Mouse (Mus musculus) granulocyte monocyte progenitor cell, adult 5-6 weeks (primary cell): ENCODE data around the gene Kremen1. TPM values are rescaled to one million over a fixed set of nuclear protein-coding genes. Genes with fewer than 3 reads are reported as not detected.

Experiments used
- ATAC-seq: replicated peaks from 2 replicates; pipeline ENCODE4 v1.8.0; 2016; ENCODE audit warnings: mild to moderate bottlenecking, moderate TSS enrichment, inconsistent platforms; ENCODE audit not compliant: poor library complexity, severe bottlenecking
- total RNA-seq, 2 experiments: library from RNA; stranded (forward) in 1 of 2; stranded (reverse) in 1 of 2; fragments of 200-712, 200-1000 nt in 1 of 2; fragments of >200 nt in 1 of 2; fragmentation: Nextera tagmentation in 1 of 2; gene quantifications; 2 replicates each; pipeline ENCODE4 v1.2.3; 2014 to 2017

Gene Kremen1
- total RNA-seq, 2 experiments from 2014 or later = 1.9 to 4.1 TPM

GRCm38 (mm10) chr11:5181850-5182404 lies 79.4 kb downstream of the Kremen1 start:
- ATAC-seq = peak; percentile 71

DNA sequence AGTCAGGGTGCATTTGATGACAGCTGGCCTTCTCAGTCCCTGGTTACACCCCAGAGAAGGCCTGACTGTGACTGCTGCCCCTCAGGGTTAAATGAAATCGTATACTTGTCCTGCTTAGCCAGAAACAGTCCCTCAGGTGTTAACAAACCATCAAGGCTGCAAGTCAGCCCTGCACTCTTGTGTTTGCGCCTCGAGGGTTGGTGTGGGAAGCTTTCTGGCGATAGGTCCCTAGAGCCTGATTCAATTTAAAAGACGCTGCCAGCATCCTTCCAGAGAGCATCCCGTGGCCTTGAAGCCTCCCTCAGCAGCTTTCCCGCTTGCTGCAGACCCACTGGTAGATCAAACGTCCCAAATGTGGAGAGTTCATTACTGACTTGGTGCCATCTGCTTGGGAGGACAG lies 82.0 kb downstream of the Kremen1 start:
- ATAC-seq = no peak

GRCm38 (mm10) chr11:5177171-5177570 lies 84.2 kb downstream of the Kremen1 start:
- ATAC-seq = peak; percentile 60

DNA sequence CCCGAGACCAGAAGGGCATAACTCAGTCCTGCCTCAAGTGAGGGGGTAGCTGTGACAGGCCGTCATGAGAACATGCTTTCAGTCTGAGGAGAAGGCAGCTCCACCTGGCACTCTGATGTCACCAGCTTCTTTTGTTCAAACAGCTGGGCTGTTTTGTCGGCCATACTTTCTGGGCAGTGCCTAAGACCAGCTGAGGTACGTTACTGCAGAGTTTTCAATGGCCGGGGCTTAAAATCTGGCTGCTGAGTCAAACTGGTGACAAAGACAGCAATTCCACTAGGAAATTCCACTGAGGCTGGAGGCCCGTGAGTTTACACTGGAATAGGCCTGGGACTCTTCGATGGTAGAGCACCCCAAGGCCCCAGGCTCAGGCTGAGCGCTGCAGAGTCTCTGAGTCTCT lies 84.7 kb downstream of the Kremen1 start:
- ATAC-seq = no peak

- no peak for ATAC-seq
Observed at GRCm38 (mm10) chr11:5175866-5176265, 85.5 kb downstream of the Kremen1 start.

GRCm38 (mm10) chr11:5175141-5175540 lies 86.2 kb downstream of the Kremen1 start:
- ATAC-seq = no peak

DNA sequence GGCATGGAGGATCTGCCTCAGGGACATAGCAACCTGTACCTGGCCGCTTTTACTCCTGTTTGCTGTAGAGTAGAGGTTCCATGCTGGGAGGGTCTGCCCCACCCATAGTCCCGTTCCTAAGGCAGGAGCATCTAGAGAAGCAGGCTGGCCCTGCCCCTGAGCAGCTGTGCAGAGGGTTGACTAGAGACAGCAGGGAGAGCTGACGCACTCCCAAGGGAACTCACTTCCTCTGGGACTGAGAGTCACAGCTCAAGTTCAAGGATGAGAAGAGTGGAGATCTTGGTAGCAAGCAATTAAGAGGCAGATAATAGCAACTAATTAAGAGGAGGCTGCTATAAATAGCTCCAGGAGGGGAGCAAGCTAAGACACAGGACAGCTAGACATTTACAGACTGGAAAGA lies 88.5 kb downstream of the Kremen1 start:
- ATAC-seq = no peak

- ATAC-seq = no peak
Observed at GRCm38 (mm10) chr11:5167311-5167710, 94.0 kb downstream of the Kremen1 start.

DNA sequence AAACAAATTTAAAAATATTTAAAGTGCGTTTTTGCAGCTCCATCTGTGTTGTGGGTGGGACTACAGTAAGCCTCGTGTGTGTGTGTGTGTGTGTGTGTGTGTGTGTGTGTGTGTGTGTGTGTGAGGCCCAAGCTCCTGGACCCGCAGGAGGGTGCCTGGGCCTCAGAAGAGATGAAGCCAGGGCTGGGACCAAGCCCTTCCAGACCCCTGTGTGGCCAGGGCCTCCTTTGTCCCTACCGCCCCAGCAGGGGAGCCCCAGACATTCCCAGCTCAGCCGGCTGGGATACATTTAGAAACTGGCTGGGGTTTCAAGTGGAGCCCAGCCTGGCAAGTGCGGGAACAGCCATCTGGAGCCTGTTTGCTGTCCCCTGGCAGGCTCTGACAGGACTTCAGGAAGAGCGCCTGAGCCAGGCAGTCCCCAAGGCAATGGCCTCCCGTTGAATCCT lies 95.9 kb downstream of the Kremen1 start:
- no peak for ATAC-seq

GRCm38 (mm10) chr11:5164310-5164709 lies 97.0 kb downstream of the Kremen1 start:
- no peak for ATAC-seq

- peak; percentile 41; the same call in 1 of the 2 replicates for ATAC-seq
Observed at GRCm38 (mm10) chr11:5163421-5163820, 97.9 kb downstream of the Kremen1 start.

DNA sequence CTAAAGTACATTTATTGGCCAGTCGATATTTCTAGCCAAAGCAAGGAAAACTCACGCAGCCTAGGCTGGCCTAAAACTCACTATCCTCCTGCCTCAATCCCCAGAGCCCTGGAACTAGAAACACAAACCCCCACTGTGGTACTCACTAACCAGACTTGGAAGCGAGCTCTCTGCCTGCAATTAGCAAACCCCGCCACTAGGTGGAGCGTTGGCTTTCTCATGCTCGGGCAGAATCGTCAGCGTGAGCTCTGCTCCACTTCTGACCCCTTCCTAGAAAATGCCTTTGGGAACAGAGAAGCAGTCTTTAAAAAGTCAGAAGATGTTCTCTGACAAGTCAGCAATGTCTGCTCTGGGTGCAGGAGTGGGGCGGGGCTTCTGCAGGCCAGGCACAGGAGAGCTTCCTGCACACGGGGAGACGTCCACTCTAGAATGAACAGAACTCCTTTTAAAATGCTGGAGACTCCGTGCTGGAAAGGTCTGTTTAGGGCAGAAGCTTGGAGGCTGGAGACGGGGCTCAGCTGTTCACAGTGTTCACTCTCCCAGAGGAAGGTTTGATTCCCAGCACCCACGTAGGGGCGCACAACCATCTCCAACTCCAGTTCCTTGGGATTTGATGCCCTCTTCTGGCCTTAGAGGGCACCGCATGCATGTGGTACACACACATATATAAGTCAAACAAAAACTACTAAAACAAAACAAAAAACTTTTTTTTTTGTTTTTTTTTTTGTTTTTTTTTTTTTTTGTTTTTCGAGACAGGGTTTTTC lies 100.5 kb downstream of the Kremen1 start:
- ATAC-seq = 0 out of 2 replicates have a peak, but pooled peaks have one; percentile 28

DNA sequence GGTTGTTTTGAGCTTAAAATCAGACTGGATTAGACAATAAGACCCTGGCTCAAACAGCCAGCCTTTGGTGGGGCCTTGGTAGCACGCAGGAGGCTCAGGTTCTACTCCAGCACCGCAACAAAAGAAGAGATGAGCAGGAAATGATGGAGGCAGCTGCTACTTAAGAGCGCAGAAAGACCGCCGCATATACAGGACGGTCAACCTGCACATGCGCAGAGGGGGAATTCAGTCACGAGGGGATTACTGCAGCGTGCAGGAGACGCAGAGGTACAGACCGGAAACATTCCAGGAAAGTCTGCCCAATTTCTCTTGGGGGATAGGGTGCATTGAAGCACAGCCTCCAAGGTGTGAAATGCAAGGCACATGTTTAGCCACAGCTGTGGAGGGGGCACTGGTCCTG lies 103.3 kb downstream of the Kremen1 start:
- no peak for ATAC-seq

DNA sequence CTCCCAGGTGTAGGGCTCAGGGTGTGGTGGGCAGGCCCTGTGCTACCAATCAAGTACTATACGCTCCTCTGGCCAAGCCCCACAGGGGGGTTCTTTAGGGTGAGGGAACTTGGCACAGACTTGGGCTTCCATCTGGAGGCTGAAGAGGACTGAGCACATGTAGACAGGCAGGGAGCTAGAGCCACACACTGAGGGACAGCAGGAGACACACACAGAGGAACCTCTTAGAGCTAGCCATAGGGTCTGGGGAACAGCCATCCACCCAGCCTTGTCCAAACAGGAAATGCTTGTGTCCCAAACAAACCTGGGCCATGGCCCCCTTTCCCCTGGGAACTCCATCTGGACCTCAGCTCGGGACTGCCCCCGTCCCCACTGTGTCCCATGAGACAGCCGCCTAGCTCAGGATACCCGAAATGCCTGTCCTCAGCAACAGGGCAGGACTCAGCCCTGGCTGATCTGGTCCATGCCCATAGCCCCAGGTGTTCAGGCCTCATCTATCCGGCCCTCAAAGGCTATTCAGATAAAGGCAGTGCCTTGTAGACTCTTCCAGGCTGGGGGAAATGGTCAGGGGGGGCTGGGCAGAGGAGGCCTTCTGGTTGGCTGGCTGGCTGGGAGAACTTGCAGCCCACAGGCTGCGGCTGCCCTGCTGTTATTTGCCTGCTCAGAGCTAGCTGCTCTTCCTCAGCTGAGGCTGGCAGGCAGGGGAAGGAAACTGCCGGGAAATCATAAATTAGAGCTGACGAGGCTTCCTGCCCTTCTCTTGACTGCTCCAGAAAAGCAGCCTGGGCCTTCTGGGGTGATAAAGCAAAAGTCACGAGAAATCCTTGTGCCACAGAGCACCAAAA lies 106.2 kb downstream of the Kremen1 start:
- no peak for ATAC-seq

DNA sequence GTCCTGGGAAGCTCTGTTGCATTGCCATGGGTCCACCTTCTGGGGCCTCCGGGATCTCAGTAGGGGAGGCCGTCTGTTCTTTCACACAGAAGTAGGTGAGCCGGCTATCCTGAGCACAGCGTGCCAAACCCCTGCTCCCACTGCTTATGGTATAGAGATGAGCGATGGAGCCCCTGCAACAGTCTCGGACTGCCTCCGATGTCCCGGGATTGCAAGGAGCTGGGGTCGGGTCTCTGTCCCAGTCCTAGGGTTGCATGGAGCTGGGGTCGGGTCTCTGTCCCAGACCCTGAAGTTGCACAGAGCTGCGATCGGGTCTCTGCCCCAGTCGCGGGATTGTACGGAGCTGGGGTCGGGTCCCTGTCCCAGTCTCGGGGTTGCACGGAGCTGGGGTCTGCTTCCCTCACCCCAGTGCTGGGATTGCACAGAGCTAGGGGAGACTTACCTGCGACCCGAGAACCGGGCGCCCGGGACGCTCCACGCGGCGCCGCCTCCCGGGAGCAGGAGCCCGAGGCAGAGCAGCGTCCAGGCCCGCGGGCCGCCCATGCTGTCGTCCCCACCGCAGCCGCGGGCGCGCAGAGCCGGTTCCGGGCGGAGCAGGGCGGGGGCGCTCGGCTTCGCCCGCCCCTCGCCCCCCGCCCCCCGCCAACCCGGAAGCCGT lies 109.5 kb downstream of the Kremen1 start, which contains the start of gene Emid1:
Emid1 (minus strand) TSS at position 578 of the 658 bp plus-strand sequence.
- 0 out of 2 replicates have a peak, but pooled peaks have one; percentile 15 for ATAC-seq

- no peak for ATAC-seq
Observed at GRCm38 (mm10) chr11:5151247-5151630, 110.1 kb downstream of the Kremen1 start.

GRCm38 (mm10) chr11:5150416-5151246 lies 110.7 kb downstream of the Kremen1 start:
- ATAC-seq = peak; percentile 72

DNA sequence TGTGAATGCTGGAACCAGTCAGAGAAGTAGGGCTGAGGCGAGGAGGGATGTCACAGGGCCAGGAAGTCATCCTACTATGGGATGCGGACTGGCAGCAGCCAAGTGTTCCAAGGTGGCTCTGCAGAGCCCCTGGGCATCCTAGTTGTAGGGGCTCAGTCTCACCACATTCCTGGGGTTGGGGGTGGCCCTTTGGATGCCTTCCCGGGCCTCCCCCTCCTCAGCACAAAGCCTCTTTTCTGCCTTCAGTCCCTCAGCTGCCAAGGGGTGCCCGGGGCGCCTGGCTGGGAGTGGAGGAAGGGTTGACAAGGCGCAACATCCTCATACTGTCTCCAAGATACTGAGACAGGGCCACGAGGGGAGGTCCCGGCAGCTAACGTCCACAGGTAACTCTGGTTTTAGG lies 111.4 kb downstream of the Kremen1 start:
- ATAC-seq = no peak

- ATAC-seq = no peak
Observed at GRCm38 (mm10) chr11:5149249-5149648, 112.1 kb downstream of the Kremen1 start.

DNA sequence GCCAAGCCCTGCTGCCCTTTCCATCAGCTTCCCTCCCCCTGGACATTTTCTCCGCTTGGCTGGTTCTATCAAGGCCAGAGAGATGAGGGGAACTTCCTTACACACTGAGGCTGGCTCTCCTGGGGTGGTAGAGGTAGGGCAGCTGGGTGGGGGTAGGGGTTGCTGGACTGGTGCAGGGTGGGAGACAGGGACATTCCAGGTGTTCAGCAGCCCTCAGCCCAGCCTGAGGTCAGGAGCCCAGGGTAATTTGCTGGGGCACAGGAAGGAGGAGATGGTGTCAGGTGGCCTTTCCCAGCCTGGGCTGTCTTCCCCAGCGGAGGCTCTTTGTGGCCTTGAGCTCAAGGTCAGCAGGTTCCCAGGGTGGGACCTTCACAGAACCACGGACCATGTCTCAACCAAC lies 115.8 kb downstream of the Kremen1 start:
- no peak for ATAC-seq
